Mouse (Mus musculus) heart, embryonic 14.5 days (tissue): Measurements from ENCODE around the gene Hoxa2. TPM values are rescaled to one million over a fixed set of nuclear protein-coding genes. Genes with fewer than 3 reads are reported as not detected.

Source experiments
- ATAC-seq: fragments of 200-750 bp; cut with Nextera tagmentation; 2 replicates; pipeline ENCODE4 v1.8.0; 2017; ENCODE audit warnings: low read depth, moderate TSS enrichment; ENCODE audit not compliant: insufficient number of reproducible peaks, insufficient read depth, low FRiP score
- H3K27ac ChIP-seq, 2 experiments: fragments of 200-500 bp in 1 of 2; fragments of 300-500 bp in 1 of 2; sonication (generic) in 1 of 2; replicated peaks in 1 of 2; 2 replicates each; pipeline ENCODE4 v1.5.1; 2012 to 2014; ENCODE audit warnings: low read depth in 2 of 2, low read length in 2 of 2, control low read depth in 1 of 2, mild to moderate bottlenecking in 1 of 2, mixed read lengths in 1 of 2; ENCODE audit not compliant: control insufficient read depth in 1 of 2, insufficient read depth in 1 of 2
- H3K27me3 ChIP-seq: fragments of 300-500 bp; sonication (generic); 2 replicates; pipeline ENCODE4 v1.6.1; 2014; ENCODE audit warnings: mild to moderate bottlenecking, low read length, control low read depth; ENCODE audit not compliant: control insufficient read depth, insufficient read depth
- H3K36me3 ChIP-seq: fragments of 300-500 bp; sonication (generic); 2 replicates; pipeline ENCODE4 v1.6.1; 2014; ENCODE audit warnings: mild to moderate bottlenecking, control low read depth, low read length, mixed read lengths; ENCODE audit not compliant: control insufficient read depth, insufficient read depth
- H3K4me1 ChIP-seq, 2 experiments: fragments of 200-500 bp in 1 of 2; fragments of 300-500 bp in 1 of 2; sonication (generic) in 1 of 2; 2 replicates each; pipeline ENCODE4 v1.6.1; 2012 to 2014; ENCODE audit warnings: low read length in 2 of 2, control low read depth in 1 of 2, mixed read lengths in 1 of 2; ENCODE audit not compliant: control insufficient read depth in 2 of 2, insufficient read depth in 2 of 2
- H3K4me2 ChIP-seq: fragments of 300-500 bp; sonication (generic); 2 replicates; pipeline ENCODE4 v1.6.1; 2014; ENCODE audit warnings: mild to moderate bottlenecking, low read length
- H3K4me3 ChIP-seq, 2 experiments: fragments of 200-500 bp in 1 of 2; fragments of 300-500 bp in 1 of 2; sonication (generic) in 1 of 2; 2 replicates each; pipeline ENCODE4 v1.5.1; 2012 to 2014; ENCODE audit warnings: low read length in 2 of 2, mild to moderate bottlenecking in 2 of 2, control low read depth in 1 of 2, low read depth in 1 of 2, moderate library complexity in 1 of 2; ENCODE audit not compliant: control insufficient read depth in 1 of 2, insufficient read depth in 1 of 2
- H3K9ac ChIP-seq: fragments of 300-500 bp; sonication (generic); 2 replicates; pipeline ENCODE4 v1.6.1; 2014; ENCODE audit warnings: mild to moderate bottlenecking, low read length
- H3K9me3 ChIP-seq: fragments of 300-500 bp; sonication (generic); 2 replicates; pipeline ENCODE4 v1.6.1; 2016; ENCODE audit warnings: low read length, control low read depth; ENCODE audit not compliant: control insufficient read depth
- WGBS: fragments of 180-500 bp; shearing (Covaris S2); extraction: QIAGEN DNeasy Blood & Tissue Kit; methylation state at CpG from one replicate; pipeline ENCODE4 v1.1.7; 2014; 5-methylcytosine and 5-hydroxymethylcytosine counted together
- polyA plus RNA-seq: library from polyadenylated mRNA; unstranded; fragments of >200 nt; fragmentation: Nextera tagmentation; extraction: Ambion mirVana; gene quantifications from 2 replicates; pipeline ENCODE4 v1.2.1, GENCODE M21; 2014

The Hoxa2 gene
- polyA plus RNA-seq, 1 experiment from 2014 or later = 0.66 TPM

DNA sequence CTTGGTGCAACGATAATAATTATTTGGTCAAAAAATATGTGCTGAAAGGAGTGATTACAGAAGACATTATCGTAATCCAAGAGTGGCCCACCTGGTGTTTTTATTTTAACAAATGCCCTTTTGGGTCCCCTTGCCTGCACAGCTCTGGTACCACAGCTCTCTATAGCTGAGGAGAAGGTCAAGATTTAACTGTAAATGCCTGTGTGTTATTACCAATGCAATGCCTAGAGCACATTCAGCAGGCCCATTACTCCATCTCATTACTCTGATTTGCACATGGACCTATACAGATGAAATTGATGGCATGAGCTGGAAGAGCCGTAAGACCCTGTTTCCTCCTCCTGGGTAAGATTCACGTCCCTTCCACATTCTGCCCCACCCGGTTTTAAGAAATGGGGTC, 25.5 kb downstream of the Hoxa2 start:
- 74% methylated on average over 5 of the region's 5 CpGs for WGBS
- Histone ChIP-seq H3K36me3 (no peaks in the 10 kb centered on the region), H3K4me2 (no peak overlapping the region), H3K9ac (no peak overlapping the region), H3K4me3 (no peak overlapping the region), H3K27ac (no peak overlapping the region), H3K27me3 (peaks cover 13% of the 10 kb centered on the region), H3K4me1 (no peaks in the 10 kb centered on the region), H3K9me3 (no peaks in the 10 kb centered on the region)
- no peak for ATAC-seq

DNA sequence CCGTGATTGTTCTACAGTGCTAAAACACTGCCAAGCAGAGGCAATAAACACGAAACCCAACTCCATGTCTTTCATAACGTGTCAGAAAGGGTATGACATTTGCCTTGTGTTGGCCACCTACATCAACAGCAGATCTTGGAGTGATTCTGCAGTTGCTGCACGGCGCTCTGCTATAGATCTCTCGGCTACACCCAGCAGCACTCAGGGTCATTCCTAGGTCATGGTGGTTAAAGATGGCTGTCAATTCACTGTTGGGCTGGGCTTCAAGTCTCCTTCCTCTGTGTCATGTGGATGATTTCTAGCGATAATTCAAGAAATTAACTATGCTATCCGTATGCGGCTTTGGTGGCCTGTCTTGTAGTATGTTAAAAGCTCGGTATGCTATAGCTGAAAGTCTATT, 26.1 kb downstream of the Hoxa2 start:
- H3K4me3 ChIP-seq = no peak overlapping the region
- no peak overlapping the region for H3K4me2 ChIP-seq
- no peaks in the 10 kb centered on the region for H3K9me3 ChIP-seq
- H3K9ac ChIP-seq = no peak overlapping the region
- H3K27me3 ChIP-seq = peaks cover 17% of the 10 kb centered on the region
- H3K4me1 ChIP-seq = no peaks in the 10 kb centered on the region
- H3K36me3 ChIP-seq = no peaks in the 10 kb centered on the region
- ATAC-seq = no peak
- H3K27ac ChIP-seq = no peak overlapping the region
- WGBS = 72% methylated on average over 10 of the region's 10 CpGs

DNA sequence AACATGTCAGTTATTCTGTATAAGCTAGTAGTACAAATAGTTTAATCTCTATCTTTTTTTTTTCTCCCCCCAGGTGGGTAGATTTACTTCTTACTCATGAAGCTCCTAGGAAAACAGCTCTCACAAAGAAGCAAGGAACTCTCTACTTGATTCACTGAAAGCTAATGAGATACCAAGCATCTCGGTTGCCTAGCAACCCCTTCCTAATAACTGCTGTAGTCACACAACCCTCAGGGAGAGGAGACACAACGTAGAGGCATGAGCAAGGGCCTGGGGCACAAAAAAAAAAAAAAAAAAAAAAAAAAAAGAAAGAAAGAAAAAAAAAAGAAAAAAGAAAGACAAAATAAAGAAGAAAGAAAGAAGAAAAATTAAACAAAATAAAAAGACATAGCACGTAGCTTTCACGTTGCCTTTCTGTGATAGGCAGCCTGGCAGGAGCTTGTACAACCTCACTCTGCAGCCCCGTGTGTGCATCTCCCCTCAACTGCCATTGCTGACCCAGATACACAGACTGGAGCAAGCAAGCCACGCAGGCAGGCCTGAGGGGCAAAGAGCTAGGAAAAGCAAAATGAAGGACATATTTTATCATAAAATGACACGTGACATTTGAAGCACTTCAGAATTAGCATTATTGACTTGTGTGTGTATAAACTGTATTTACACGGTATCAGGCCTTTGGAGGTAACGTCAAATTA, 26.6 kb downstream of the Hoxa2 start:
- no peak overlapping the region for H3K27ac ChIP-seq
- peaks cover 22% of the 10 kb centered on the region for H3K27me3 ChIP-seq
- ATAC-seq = no peak
- H3K4me1 ChIP-seq = no peaks in the 10 kb centered on the region
- H3K4me2 ChIP-seq = no peak overlapping the region
- no peak overlapping the region for H3K9ac ChIP-seq
- H3K9me3 ChIP-seq = no peaks in the 10 kb centered on the region
- no peaks in the 10 kb centered on the region for H3K36me3 ChIP-seq
- WGBS = 76% methylated on average over 9 of the region's 9 CpGs
- no peak overlapping the region for H3K4me3 ChIP-seq

DNA sequence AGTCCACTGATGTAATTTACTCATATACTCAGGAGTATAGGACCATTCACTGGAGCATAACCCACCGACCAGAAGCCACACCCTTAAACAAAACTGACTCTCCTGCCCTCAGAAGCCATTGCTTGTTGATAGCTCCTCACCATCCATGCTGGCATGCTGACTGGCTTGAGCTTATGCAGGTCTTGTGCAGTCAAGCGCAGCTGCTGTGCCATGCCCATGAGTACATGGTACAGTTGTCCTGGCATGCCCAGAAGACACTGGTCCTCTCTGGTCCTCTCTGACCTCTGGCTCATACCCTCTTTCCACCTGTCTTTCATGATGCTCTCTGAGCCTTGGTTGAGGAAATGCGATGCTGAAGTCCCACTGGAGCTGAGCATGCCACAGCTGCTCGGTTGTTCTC, 41.0 kb downstream of the Hoxa2 start:
- Histone ChIP-seq H3K4me1 (no peaks in the 10 kb centered on the region), H3K9me3 (peaks cover 7% of the 10 kb centered on the region), H3K27ac (no peak overlapping the region), H3K4me3 (no peak overlapping the region), H3K36me3 (no peaks in the 10 kb centered on the region), H3K4me2 (no peak overlapping the region), H3K9ac (no peak overlapping the region), H3K27me3 (peaks cover 67% of the 10 kb centered on the region)
- WGBS = 78% methylated on average over 4 of the region's 4 CpGs
- no peak for ATAC-seq

DNA sequence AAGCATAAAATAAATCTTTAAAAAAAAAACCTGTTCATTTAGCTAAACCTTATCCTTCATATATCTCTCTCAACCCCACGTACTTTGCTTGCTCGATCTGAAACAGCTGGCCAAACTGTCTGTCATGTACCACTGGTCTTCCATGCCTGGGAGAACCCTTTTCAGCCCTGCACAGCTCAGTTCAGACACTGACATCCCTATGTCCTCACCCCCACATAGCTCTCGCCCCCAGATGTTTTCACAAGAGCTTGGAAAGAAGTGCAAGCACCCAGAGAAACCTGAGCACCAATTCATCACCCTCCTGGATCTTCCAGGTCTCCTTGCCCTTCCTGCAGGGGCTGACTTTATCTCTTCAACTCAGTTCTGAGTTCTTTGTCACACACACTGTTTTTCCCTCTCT, 43.5 kb downstream of the Hoxa2 start:
- ATAC-seq = no peak
- H3K4me2 ChIP-seq = no peak overlapping the region
- peaks cover 75% of the 10 kb centered on the region for H3K27me3 ChIP-seq
- no peak overlapping the region for H3K27ac ChIP-seq
- no peak overlapping the region for H3K4me3 ChIP-seq
- WGBS = 52% methylated on average over 3 of the region's 3 CpGs
- no peaks in the 10 kb centered on the region for H3K4me1 ChIP-seq
- H3K9ac ChIP-seq = no peak overlapping the region
- no peaks in the 10 kb centered on the region for H3K36me3 ChIP-seq
- no peaks in the 10 kb centered on the region for H3K9me3 ChIP-seq

DNA sequence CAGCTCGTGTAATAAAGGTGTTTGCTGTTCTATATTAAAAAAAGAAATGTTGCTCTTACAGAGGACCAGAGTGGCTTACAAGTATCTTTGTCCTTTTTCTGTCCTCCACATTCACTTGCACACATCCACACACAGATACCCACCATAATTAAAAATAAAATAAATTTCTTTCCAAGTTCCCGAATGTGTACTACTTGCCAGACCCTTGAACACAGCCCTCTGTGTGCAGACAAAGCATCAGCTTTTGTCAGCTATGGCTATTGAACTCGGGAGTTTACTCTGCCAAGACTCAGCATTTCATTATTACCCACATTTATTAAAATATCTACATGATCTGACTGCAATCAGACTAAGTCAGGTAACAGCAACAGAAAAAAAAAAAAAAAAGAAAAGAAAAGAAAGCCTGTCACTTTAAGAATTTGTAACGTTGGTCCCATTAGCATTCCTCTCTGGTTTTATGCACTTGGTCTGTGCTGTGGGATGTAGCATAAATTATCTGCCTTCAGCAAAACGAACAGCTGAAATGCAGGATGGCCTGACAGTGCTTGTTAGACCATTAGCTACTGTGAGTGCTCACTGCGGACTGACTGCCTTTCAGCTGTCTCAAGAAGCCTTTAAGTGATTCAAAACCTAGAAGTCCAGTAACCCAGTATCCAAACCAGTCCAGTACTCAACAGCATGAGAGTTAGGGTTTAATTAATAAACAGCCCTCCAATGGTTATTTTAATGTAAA, 45.6 kb downstream of the Hoxa2 start:
- ATAC-seq = no peak
- Histone ChIP-seq H3K27me3 (peaks cover 85% of the 10 kb centered on the region), H3K4me2 (no peak overlapping the region), H3K4me1 (no peaks in the 10 kb centered on the region), H3K9me3 (no peaks in the 10 kb centered on the region), H3K4me3 (no peak overlapping the region), H3K36me3 (no peaks in the 10 kb centered on the region), H3K9ac (no peak overlapping the region), H3K27ac (no peak overlapping the region)
- WGBS = 40% methylated on average over 6 of the region's 6 CpGs

DNA sequence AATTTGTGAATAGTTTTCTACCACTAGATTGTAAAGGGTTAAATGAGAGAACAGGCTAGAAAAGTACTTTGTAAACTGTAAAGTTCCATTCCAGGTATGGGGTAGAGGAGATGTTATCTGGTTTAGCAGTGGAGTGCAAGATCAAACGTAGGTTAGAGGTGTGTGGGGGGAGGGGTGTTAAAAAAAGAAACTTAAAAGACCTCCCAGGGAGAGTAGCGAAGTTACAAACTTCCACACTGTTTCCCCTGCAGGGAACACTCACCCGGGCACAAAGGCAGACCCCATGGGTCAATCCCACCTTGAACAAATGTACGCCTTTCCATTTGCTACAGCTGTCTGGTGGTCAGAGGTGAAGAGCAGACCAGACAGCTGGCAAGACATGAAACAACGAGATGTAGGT, 48.7 kb downstream of the Hoxa2 start:
- Histone ChIP-seq H3K9ac (no peak overlapping the region), H3K4me1 (no peaks in the 10 kb centered on the region), H3K27me3 (peaks cover 75% of the 10 kb centered on the region), H3K27ac (no peak overlapping the region), H3K9me3 (no peaks in the 10 kb centered on the region), H3K4me2 (no peak overlapping the region), H3K4me3 (no peak overlapping the region), H3K36me3 (no peaks in the 10 kb centered on the region)
- WGBS = 4% methylated on average over 5 of the region's 5 CpGs
- no peak for ATAC-seq
